Mouse (Mus musculus) CH12.LX (cell line): Measurements from ENCODE around the gene Cc2d2a. TPM values are rescaled to one million over a fixed set of nuclear protein-coding genes. Genes with fewer than 3 reads are reported as not detected.

Experiments used
- DNase-seq: peaks from one replicate; pipeline ENCODE4 v3.0.0-alpha.2; 2013; ENCODE audit errors: extremely low read depth
- H3K27ac ChIP-seq: 2 replicates; pipeline ENCODE4 v1.5.1; 2012; ENCODE audit warnings: low read depth, mild to moderate bottlenecking, control low read depth, moderate library complexity; ENCODE audit not compliant: insufficient read depth
- H3K27me3 ChIP-seq: replicated peaks from 2 replicates; pipeline ENCODE3; 2012; ENCODE audit warnings: inconsistent platforms
- H3K36me3 ChIP-seq, 2 experiments: replicated peaks in 1 of 2; 2 replicates each; pipeline versions ENCODE3 to v1.6.1; 2012; ENCODE audit warnings: inconsistent platforms in 1 of 2, low read length in 1 of 2, mild to moderate bottlenecking in 1 of 2, mixed read lengths in 1 of 2, moderate library complexity in 1 of 2; ENCODE audit not compliant: control insufficient read depth in 1 of 2, insufficient read depth in 1 of 2
- H3K4me1 ChIP-seq, 2 experiments: 2 replicates each; pipeline ENCODE4 v1.6.1; 2012; ENCODE audit warnings: inconsistent platforms in 1 of 2, moderate library complexity in 1 of 2; ENCODE audit not compliant: insufficient read depth in 2 of 2, control insufficient read depth in 1 of 2
- H3K4me2 ChIP-seq: 2 replicates; pipeline ENCODE4 v1.6.1; 2012; ENCODE audit warnings: low read depth, mild to moderate bottlenecking, control low read depth; ENCODE audit not compliant: poor library complexity, insufficient read depth, severe bottlenecking
- H3K4me3 ChIP-seq, 3 experiments: fragments of 150-350 bp in 1 of 3; sonication (generic) in 1 of 3; replicated peaks in 1 of 3; 2 replicates each; pipeline versions ENCODE3 to v1.5.1; 2011 to 2012; ENCODE audit warnings: low read depth in 2 of 3, low read length in 2 of 3, mild to moderate bottlenecking in 2 of 3, moderate library complexity in 2 of 3, control low read depth in 1 of 3, improper control_type of control experiment in 1 of 3, inconsistent platforms in 1 of 3, mixed read lengths in 1 of 3; ENCODE audit not compliant: poor library complexity in 1 of 3
- H3K79me2 ChIP-seq: replicated peaks from 2 replicates; pipeline ENCODE4 v1.6.1; 2012; ENCODE audit warnings: mild to moderate bottlenecking, moderate library complexity; ENCODE audit not compliant: control insufficient read depth, poor library complexity, insufficient read depth, severe bottlenecking; ENCODE audit errors: extremely low read depth
- H3K9ac ChIP-seq: 2 replicates; pipeline ENCODE4 v1.6.1; 2012; ENCODE audit warnings: low read depth, mild to moderate bottlenecking, control low read depth, moderate library complexity; ENCODE audit not compliant: insufficient read depth
- H3K9me3 ChIP-seq: replicated peaks from 2 replicates; pipeline ENCODE3; 2012; ENCODE audit warnings: low read length, inconsistent platforms, mixed read lengths
- CHD2 ChIP-seq: IDR thresholded peaks from 2 replicates; pipeline ENCODE4 v1.6.1; 2011; ENCODE audit warnings: low read length, improper control_type of control experiment
- CTCF ChIP-seq, 2 experiments: IDR thresholded peaks in 1 of 2; conservative IDR thresholded peaks in 1 of 2; 2 replicates each; pipeline ENCODE4 v1.5.1; 2011 to 2012; ENCODE audit warnings: low read depth in 2 of 2, low read length in 2 of 2, improper control_type of control experiment in 1 of 2, inconsistent platforms in 1 of 2, mild to moderate bottlenecking in 1 of 2, moderate library complexity in 1 of 2
- HCFC1 ChIP-seq: IDR thresholded peaks from 2 replicates; pipeline ENCODE4 v1.6.1; 2012; ENCODE audit warnings: low read depth, mild to moderate bottlenecking, inconsistent platforms, low read length, improper control_type of control experiment
- JUN ChIP-seq: IDR thresholded peaks from 2 replicates; pipeline ENCODE4 v1.6.1; 2011; ENCODE audit warnings: low read depth, mild to moderate bottlenecking, low read length, improper control_type of control experiment, moderate library complexity; ENCODE audit not compliant: insufficient read depth
- JUND ChIP-seq: conservative IDR thresholded peaks from 2 replicates; pipeline ENCODE4 v1.6.1; 2011; ENCODE audit warnings: low read depth, low read length, improper control_type of control experiment
- MAX ChIP-seq: IDR thresholded peaks from 2 replicates; pipeline ENCODE4 v1.6.1; 2011; ENCODE audit warnings: low read length, improper control_type of control experiment
- MAZ ChIP-seq: IDR thresholded peaks from 2 replicates; pipeline ENCODE4 v1.6.1; 2012; ENCODE audit warnings: low read depth, mild to moderate bottlenecking, inconsistent platforms, low read length, improper control_type of control experiment, moderate library complexity
- MXI1 ChIP-seq: IDR thresholded peaks from 2 replicates; pipeline ENCODE4 v1.6.1; 2011; ENCODE audit warnings: mild to moderate bottlenecking, low read depth, low read length, improper control_type of control experiment
- MYC ChIP-seq: IDR thresholded peaks from 2 replicates; pipeline ENCODE4 v1.6.1; 2011; ENCODE audit warnings: low read depth, mild to moderate bottlenecking, improper control_type of control experiment, low read length
- NRF1 ChIP-seq: IDR thresholded peaks from 2 replicates; pipeline ENCODE4 v1.6.1; 2014; ENCODE audit warnings: low read depth, mild to moderate bottlenecking, inconsistent platforms, low read length, improper control_type of control experiment, moderate library complexity
- POLR2A ChIP-seq: IDR thresholded peaks from 2 replicates; pipeline ENCODE4 v1.6.1; 2011; ENCODE audit warnings: low read depth, mild to moderate bottlenecking, improper control_type of control experiment, low read length
- RAD21 ChIP-seq: IDR thresholded peaks from 2 replicates; pipeline ENCODE4 v1.6.1; 2011; ENCODE audit warnings: low read depth, mild to moderate bottlenecking, low read length, improper control_type of control experiment, moderate library complexity
- SIN3A ChIP-seq: IDR thresholded peaks from 2 replicates; pipeline ENCODE4 v1.6.1; 2012; ENCODE audit warnings: low read length, improper control_type of control experiment, inconsistent platforms
- SMC3 ChIP-seq: IDR thresholded peaks from 2 replicates; pipeline ENCODE4 v1.6.1; 2011; ENCODE audit warnings: low read depth, low read length, improper control_type of control experiment
- TCF12 ChIP-seq: IDR thresholded peaks from 2 replicates; pipeline ENCODE4 v1.6.1; 2014; ENCODE audit warnings: low read depth, mild to moderate bottlenecking, inconsistent platforms, low read length, improper control_type of control experiment
- USF1 ChIP-seq: IDR thresholded peaks from 2 replicates; pipeline ENCODE4 v1.6.1; 2014; ENCODE audit warnings: low read depth, mild to moderate bottlenecking, inconsistent platforms, low read length, improper control_type of control experiment
- ZKSCAN1 ChIP-seq: IDR thresholded peaks from 2 replicates; pipeline ENCODE4 v1.6.1; 2012; ENCODE audit warnings: low read depth, inconsistent platforms, low read length, improper control_type of control experiment, borderline replicate concordance
- ZNF384 ChIP-seq: IDR thresholded peaks from 2 replicates; pipeline ENCODE4 v1.6.1; 2012; ENCODE audit warnings: low read depth, low read length, improper control_type of control experiment, inconsistent platforms
- dilution Hi-C: fragments of 300-500 bp; cut with MboI; formaldehyde crosslinking; loops from 2 replicates; pipeline ENCODE4 v1.14.3; 2020; ENCODE audit warnings: low sequenced_read_pairs; ENCODE audit not compliant: extremely low pct_unique_long_range_greater_than_20kb, extremely low pct_ligation_motif_present
- in situ Hi-C: fragments of 300-500 bp; cut with MboI; formaldehyde crosslinking; loops from 3 replicates; pipeline ENCODE4 v1.14.3; 2019; ENCODE audit warnings: low sequenced_read_pairs, low pct_ligation_motif_present, low pct_unique_long_range_greater_than_20kb, mixed read lengths
- polyA plus RNA-seq: library from polyadenylated mRNA; unstranded; fragments of >175 nt; gene quantifications from 2 replicates; pipeline ENCODE4 v1.2.1, GENCODE M21; 2012; ENCODE audit warnings: low read depth; ENCODE audit not compliant: insufficient read length
- total RNA-seq, 2 experiments: library from RNA; depleted of rRNA; stranded (reverse); fragments of 300-350 nt in 1 of 2; fragments of >200 nt in 1 of 2; gene quantifications; 2 replicates each; pipeline ENCODE4 v1.2.3; 2012 to 2014

Cc2d2a gene
- total and polyA plus RNA-seq, 3 experiments = 0.04 to 0.12 TPM; not detected in 1

DNA sequence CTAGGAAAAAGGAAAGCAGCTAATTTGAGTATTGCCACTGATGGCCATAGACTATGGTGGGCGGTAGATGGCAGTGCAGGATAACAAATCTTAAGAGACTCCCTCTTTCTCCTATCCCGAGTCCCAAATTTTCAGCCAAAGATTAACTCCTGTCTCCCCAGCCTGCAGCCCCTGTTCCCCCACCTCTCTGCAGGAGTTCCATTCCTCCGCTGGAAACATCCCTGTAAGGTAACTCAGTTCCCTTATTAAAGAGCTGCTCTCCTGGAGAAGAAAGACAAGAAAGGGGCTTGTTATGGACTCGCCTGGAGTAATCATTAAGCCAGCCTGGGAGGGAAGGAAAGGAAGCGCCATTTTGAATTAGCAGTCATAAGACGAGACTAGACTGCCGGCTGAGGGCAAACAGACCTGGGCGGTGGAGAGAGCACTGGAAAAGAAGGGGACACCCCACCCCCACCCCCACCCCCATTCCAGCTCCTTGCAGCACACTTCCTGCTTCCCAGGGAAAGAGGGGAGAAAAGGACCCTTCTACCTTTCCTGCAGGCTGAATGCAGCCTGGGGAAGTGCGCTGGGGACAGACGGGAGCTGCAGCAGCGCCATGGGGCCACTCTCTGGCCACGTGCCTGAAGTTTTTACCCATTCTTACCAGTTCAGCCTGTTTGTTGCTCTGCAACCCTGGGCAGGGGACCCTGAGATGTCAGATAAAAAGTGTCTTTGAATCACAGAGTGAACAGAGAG lies 10.2 kb downstream of the Cc2d2a start:
- H3K79me2 ChIP-seq = no peaks in the 10 kb centered on the region
- H3K27ac ChIP-seq = no peak overlapping the region
- peak overlapping the region; percentile 92 for H3K4me2 ChIP-seq
- peak; percentile 30 for DNase-seq
- no peak overlapping the region for H3K9ac ChIP-seq
- H3K4me3 ChIP-seq = no peak overlapping the region
- no peak for TF ChIP-seq TCF12
- TF ChIP-seq SMC3 = peak; percentile 54
- TF ChIP-seq RAD21 = peak; percentile 82
- TF ChIP-seq ZNF384 = no peak
- TF ChIP-seq CTCF (conservative IDR thresholded peaks at IDR 0.05 in 1 of 2, IDR thresholded peaks at IDR 0.05 in 1 of 2; ENCODE audit: low read depth in 2 of 2, low read length in 2 of 2) = peak; percentile 19 to 73; a peak in 2 of 4 replicates
- TF ChIP-seq, all 38 proteins: peak for 3
- Histone ChIP-seq H3K27me3 (no peaks in the 10 kb centered on the region), H3K36me3 (no peaks in the 10 kb centered on the region), H3K4me1 (no peaks in the 10 kb centered on the region), H3K9me3 (no peaks in the 10 kb centered on the region)
- in situ Hi-C loops = no loop called here
- dilution Hi-C loops = no loop called here

DNA sequence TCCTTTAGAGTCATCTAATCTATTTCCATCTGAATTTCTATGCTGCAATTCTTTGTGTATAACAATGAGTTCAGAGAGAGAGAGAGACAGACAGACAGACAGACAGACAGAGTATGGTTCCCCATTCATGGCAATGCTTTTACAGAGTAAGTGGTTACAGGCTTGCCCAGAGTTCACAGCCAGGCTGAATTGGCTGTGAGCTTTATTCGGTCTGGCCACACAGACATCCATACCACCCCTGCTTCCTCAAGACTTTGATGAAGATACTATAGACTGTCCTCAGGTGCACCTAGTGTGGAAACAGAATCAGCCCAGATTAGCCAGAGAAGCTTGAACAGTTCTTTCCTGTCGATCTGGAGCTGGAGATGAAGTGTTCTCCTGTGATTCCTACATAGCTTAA lies 10.9 kb downstream of the Cc2d2a start:
- Histone ChIP-seq H3K9ac (no peak overlapping the region), H3K9me3 (no peaks in the 10 kb centered on the region), H3K4me2 (no peak overlapping the region), H3K36me3 (no peaks in the 10 kb centered on the region), H3K4me1 (no peaks in the 10 kb centered on the region), H3K27ac (no peak overlapping the region), H3K4me3 (no peak overlapping the region), H3K27me3 (no peaks in the 10 kb centered on the region), H3K79me2 (no peaks in the 10 kb centered on the region)
- TF ChIP-seq ZNF384 = no peak
- TF ChIP-seq HCFC1 = no peak
- TF ChIP-seq JUND = no peak
- no peak for TF ChIP-seq CHD2
- no peak for TF ChIP-seq JUN
- no peak for TF ChIP-seq MAX
- no peak for TF ChIP-seq MYC
- no peak for TF ChIP-seq NRF1
- TF ChIP-seq POLR2A = no peak
- TF ChIP-seq USF1 = no peak
- no peak for TF ChIP-seq MAZ
- TF ChIP-seq SMC3 = no peak
- no peak for TF ChIP-seq MXI1
- no peak for TF ChIP-seq SIN3A
- TF ChIP-seq ZKSCAN1 = no peak
- no peak for TF ChIP-seq CTCF (conservative IDR thresholded peaks at IDR 0.05 in 1 of 2, IDR thresholded peaks at IDR 0.05 in 1 of 2; ENCODE audit: low read depth in 2 of 2, low read length in 2 of 2)
- dilution Hi-C loops = no loop called here
- in situ Hi-C loops = no loop called here
- no peak for DNase-seq
